Comparison of ENCODE assay signal across 10 mouse cellular contexts in the genomic region with DNA sequence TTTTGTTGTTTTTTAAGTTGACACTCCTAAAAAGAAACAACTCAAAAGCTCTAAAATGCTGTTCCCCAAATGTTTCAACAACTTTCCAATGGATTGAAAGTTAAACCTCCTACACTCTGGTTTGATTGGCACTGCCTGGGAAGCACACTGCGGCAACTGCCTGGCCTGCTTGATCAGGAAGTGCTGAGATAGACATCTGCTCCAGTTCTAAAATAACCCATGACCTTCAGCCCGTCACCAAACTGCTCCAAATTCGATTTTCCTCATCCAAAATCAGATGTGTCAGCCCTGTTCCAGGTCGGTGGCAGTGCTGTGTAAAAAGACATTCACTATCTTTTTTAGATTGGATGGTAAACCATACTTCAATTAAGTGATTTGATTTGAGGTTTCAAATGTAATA.
DNase-seq lines count a peak whose midpoint lies in the region; ATAC-seq lines count a peak whose summit lies in the region.
"Had no signal": no experiment of that assay in that cellular context is flagged by ENCODE, and none has a peak within 500 bp of the region (broad histone marks: within the 10 kb centered on the region; RNA-seq: fewer than 3 reads in every experiment).

No protein-coding gene starts in this region.

- DNase-seq in cerebellum, postnatal 10 days = peak; percentile 27 to 31
- no peak for DNase-seq in cerebellum, postnatal 14 days
- DNase-seq in layer of hippocampus, adult 11-12 months (ENCODE audit: low spot score) = peak; percentile 50
- no peak for DNase-seq in layer of hippocampus, postnatal 25 days (ENCODE audit: extremely low spot score in 1 of 2, low spot score in 1 of 2)
- peak; percentile 47 for DNase-seq in telencephalon, adult 2 months (ENCODE audit: low read depth, low spot score)
- no peak for DNase-seq in ovary, postnatal 36 days (ENCODE audit: low spot score)
- DNase-seq: right cerebral cortex, adult 18-20 months; thymus, postnatal 4 days had no signal

- peak; percentile 54 for ATAC-seq in common myeloid progenitor, adult 5-6 weeks (replicated peaks; ENCODE audit: low read depth, poor library complexity, severe bottlenecking)
- ATAC-seq: hindbrain, embryonic 16.5 days had no signal

Comparison
In these comparisons a context has a peak if more than half of its experiments do, and no peak if none do; other contexts are left out.
1. DNase-seq: peak in cerebellum, postnatal 10 days (2 of 2), layer of hippocampus, adult 11-12 months (single experiment) and telencephalon, adult 2 months (single experiment); none in cerebellum, postnatal 14 days (0 of 2), layer of hippocampus, postnatal 25 days (0 of 2) and ovary, postnatal 36 days (single experiment).